Mouse (Mus musculus): Measurements from ENCODE around the gene Men1.
"Not testable (repeated sequence)": the region's sequence is repeated elsewhere in the genome, so short reads cannot be mapped to it uniquely, and the experiment has no call there.

The Men1 gene

GRCm38 (mm10) chr19:6334673-6335457 is at the start of gene Men1:
Gene Men1, plus strand, starts transcription at chr19:6334979.
- DNase-seq (ENCODE audit: low spot score) = peak; percentile 83

- no peak for DNase-seq (ENCODE audit: low spot score)
These were observed 49.6 kb upstream of the Men1 start for GRCm38 (mm10) chr19:6285226-6285625.

- DNase-seq (ENCODE audit: low spot score) = no peak
These were observed 48.9 kb upstream of the Men1 start for GRCm38 (mm10) chr19:6285632-6286433.

GRCm38 (mm10) chr19:6286434-6287401 is 48.1 kb upstream of the Men1 start:
- DNase-seq (ENCODE audit: low spot score) = no peak

GRCm38 (mm10) chr19:6288236-6288894 is 46.4 kb upstream of the Men1 start:
- no peak for DNase-seq (ENCODE audit: low spot score)

- no peak for DNase-seq (ENCODE audit: low spot score)
These were observed 45.0 kb upstream of the Men1 start for GRCm38 (mm10) chr19:6289696-6290238.

GRCm38 (mm10) chr19:6290720-6291116 is 44.1 kb upstream of the Men1 start:
- DNase-seq (ENCODE audit: low spot score) = not testable (repeated sequence)

GRCm38 (mm10) chr19:6291117-6291781 is 43.5 kb upstream of the Men1 start:
- DNase-seq (ENCODE audit: low spot score) = no peak

- no peak for DNase-seq (ENCODE audit: low spot score)
These were observed 42.5 kb upstream of the Men1 start for GRCm38 (mm10) chr19:6292262-6292661.

- no peak for DNase-seq (ENCODE audit: low spot score)
These were observed 40.5 kb upstream of the Men1 start for GRCm38 (mm10) chr19:6294301-6294700.

- DNase-seq (ENCODE audit: low spot score) = no peak
These were observed 38.1 kb upstream of the Men1 start for GRCm38 (mm10) chr19:6296551-6297210.

GRCm38 (mm10) chr19:6297641-6298040 is 37.1 kb upstream of the Men1 start:
- DNase-seq (ENCODE audit: low spot score) = no peak

- no peak for DNase-seq (ENCODE audit: low spot score)
These were observed 35.8 kb upstream of the Men1 start for GRCm38 (mm10) chr19:6299003-6299402.

GRCm38 (mm10) chr19:6299450-6300267 is 35.1 kb upstream of the Men1 start:
- no peak for DNase-seq (ENCODE audit: low spot score)

- DNase-seq (ENCODE audit: low spot score) = no peak
These were observed 34.4 kb upstream of the Men1 start for GRCm38 (mm10) chr19:6300402-6300841.

GRCm38 (mm10) chr19:6302114-6302513 is 32.7 kb upstream of the Men1 start:
- DNase-seq (ENCODE audit: low spot score) = no peak

- DNase-seq (ENCODE audit: low spot score) = no peak
These were observed 32.3 kb upstream of the Men1 start for GRCm38 (mm10) chr19:6302522-6302921.

- DNase-seq (ENCODE audit: low spot score) = no peak
These were observed 30.9 kb upstream of the Men1 start for GRCm38 (mm10) chr19:6303831-6304230.
